Mouse (Mus musculus): ENCODE measurements around the gene Slc1a6.
A peak's percentile ranks its signal among the peaks of the same experiment; 100 is the strongest.
"Not testable (repeated sequence)": the region's sequence is repeated elsewhere in the genome, so short reads cannot be mapped to it uniquely, and the experiment has no call there.

The Slc1a6 gene

GRCm38 (mm10) chr10:78779981-78780651 is at the start of gene Slc1a6:
Slc1a6 (plus strand) TSS chr10:78780496.
- DNase-seq: no peak

DNA sequence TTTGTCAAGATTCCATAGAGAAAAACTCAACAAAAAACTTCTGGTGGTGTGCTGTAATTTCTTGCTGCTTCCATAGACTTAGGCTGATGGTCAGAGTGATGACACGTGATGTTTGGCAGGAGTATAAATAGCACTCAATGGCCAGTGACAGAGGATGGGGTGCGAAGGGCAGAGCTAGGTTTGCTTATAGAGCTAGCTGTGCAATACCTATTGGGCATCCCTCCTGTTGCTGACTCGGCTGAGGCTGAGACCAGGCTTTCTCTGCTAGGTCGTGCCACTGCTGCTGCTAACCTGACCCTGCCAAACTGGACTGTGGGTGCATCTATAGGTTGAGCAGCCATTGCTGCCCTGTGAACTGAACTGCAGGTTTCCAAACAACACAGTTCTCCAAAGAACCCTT is 40.5 kb upstream of the Slc1a6 start:
- no peak for DNase-seq

- no peak for DNase-seq
Observed at GRCm38 (mm10) chr10:78743721-78744120, 36.6 kb upstream of the Slc1a6 start.

DNA sequence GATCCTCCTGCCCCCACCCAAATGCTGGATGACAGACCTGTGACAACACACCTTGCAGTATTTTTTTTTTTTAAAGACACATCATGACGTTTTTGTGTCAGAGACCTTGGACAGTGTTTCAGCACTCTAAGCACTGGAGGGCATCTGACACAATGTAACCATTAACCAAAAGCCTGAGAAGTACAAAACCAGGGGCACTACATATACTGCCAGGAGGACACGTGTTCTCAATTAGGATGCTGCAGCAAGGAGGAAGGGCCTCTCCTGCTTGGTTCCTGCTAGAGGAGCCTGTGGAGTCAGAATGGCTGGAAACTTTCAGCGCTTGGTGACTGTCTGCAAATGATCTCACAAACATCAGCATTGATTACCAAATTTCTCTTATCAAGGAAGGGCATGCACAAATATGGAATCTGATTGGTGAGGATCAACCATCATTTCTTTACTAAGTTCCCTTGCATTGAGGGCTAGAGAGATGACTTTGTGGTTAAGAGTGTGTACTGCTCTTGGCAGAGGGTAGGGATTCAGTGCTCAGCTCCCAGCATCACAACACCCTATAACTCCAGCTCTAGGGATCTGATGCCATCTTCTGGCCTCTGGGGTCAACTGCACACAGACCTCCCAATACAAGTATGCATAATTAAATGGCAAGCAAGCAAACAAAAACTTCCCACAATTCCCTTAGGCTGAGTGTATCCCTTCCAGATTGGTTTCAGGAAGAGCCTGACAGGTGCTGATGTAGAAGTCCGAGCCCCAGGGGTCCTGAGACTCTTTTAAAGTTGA is 34.7 kb upstream of the Slc1a6 start:
- DNase-seq: no peak

GRCm38 (mm10) chr10:78747035-78747721 is 33.1 kb upstream of the Slc1a6 start:
- no peak for DNase-seq

- no peak for DNase-seq
Observed at GRCm38 (mm10) chr10:78748161-78748560, 32.1 kb upstream of the Slc1a6 start.

GRCm38 (mm10) chr10:78748946-78749345 is 31.4 kb upstream of the Slc1a6 start:
- DNase-seq: no peak

DNA sequence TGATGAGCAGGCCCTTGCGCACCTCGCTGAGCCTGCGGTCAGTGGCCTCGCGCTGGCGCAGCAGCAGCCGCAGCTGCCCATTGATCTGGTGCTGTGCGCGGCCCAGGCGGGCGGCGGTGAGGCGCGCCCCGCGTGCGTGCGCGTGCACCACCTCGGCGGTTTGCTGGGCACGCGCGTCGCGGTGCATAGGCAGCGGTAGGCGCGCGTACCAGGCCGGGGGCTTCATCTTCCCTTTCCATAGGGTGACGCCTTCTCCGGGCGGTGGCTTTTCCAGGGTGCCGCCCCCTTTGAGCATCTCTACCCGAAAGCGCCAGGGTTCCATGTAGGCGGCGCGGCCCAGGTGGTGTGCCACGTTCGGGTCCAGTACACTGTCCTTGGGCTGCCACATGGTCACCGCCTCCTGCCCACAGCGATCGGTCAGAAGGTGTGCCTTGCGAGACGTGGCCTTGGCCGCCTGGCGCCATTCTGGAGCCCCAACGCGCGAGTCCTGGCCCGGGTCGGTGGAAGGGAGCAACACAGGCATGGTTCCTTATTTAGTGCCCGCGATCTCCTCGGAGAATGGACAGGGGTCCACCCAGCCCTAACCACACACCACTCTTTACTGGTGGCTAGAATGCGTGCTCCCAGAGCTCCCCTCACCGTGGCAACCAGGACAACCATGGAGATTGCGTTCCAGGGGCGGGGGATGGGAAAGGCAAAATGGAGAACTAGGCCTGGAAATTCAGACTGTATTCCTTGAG is 27.7 kb upstream of the Slc1a6 start, which contains the start of gene Ccdc105:
Gene Ccdc105 (minus strand): TSS at position 614 of the 740 bp plus-strand sequence.
- no peak for DNase-seq

GRCm38 (mm10) chr10:78756021-78756420 is 24.3 kb upstream of the Slc1a6 start:
- peak; percentile 45 for DNase-seq

- DNase-seq: no peak
Observed at GRCm38 (mm10) chr10:78765570-78765969, 14.7 kb upstream of the Slc1a6 start.

DNA sequence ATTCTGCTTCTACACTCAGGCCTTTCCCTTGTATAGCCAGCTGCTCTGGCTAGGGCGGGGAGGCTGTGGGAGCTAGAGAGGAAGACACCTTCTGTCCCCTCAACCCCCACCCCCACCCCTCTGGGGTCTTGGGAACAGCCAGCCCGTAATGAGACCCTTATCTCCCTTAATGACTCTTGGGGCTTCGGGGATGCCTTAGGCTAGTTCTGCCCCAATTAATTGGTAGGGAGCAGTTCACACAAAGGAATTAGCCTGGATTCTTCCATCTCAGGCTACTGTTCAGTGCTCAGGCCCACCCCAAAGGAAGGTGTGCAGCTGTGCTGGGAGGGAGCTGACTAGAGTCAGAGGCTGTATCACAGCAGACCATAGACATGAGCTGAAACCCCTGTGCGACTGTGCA is 4.5 kb upstream of the Slc1a6 start:
- DNase-seq: no peak

DNA sequence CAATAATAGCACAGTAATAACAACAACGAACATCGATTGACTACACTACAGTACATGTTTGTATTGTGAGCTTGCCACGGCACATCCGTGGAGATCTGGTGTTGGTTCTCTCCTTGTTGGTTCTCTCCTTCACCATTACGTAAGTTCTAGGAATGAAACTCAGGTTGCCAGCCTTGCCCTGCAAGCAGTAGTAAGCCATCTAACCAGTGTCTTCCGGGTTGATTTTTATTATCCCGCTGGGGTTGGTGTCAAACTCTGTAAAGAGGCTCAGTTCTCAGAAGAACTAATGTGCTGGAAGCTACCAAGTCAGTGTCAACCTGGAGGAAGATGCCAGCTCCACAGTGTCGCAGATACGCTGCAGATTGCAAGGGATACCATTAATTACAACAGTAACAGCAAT is 769 bp upstream of the Slc1a6 start:
- DNase-seq: no peak

GRCm38 (mm10) chr10:78787566-78788087 is 7.3 kb downstream of the Slc1a6 start:
- DNase-seq: no peak

DNA sequence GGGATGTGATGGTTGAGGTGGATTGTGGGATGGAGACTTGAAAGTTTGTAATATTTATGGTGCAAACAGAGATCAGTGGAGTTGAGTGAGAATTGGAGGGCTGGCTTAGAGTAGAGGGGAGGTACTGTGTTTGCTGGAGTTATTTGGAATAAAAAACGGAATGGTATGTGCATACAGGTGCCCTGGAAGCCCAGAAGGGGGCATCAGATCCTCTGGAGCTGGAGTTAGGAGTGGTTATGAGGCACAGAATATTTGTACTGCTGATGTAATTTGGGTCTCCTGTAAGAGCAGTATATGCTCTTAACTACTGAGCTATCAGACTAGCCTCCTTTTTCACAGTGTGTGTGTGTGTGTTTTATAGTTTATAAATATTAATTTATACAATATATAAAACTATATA is 10.3 kb downstream of the Slc1a6 start:
- DNase-seq: no peak

DNA sequence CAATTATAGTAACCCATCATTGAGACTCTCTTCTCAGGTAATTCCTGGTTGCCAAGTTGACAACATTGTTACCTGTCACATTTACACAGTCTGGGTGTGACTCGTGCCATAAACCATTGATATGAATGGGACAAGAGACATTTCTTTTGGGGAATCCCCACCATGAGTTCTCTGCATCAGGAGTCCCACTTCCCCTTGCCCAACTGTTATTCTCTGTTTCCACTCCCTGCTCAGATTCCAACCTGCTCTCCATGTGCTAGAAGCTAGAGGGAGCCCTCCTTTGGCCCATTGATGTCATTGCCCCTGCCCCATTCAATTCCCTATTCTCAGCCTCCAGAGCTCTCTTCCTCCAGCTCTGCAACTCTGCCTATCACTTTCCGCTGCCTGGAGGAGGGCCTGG is 21.2 kb downstream of the Slc1a6 start:
- DNase-seq: no peak

GRCm38 (mm10) chr10:78812358-78813060 is 32.2 kb downstream of the Slc1a6 start:
- no peak for DNase-seq

DNA sequence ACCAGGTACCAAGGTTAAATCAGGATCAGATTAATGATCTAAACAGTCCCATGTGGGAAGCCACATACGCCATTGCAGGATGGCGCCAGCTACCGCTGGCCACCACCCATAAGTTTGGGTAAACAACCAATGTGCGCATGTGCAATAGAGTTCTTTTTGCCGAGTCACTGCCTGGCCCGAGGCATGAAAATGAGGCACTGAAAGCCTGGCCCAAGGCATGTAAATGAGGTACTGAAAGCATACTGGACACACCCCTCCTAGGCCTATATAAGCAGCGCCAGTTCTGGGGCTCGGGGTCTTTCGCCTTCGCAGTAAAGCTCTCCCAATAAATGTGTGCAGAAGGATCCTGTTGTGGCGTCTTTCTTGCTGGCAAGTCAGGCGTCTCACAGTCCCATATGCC is 60.2 kb downstream of the Slc1a6 start:
- not testable (repeated sequence) for DNase-seq

DNA sequence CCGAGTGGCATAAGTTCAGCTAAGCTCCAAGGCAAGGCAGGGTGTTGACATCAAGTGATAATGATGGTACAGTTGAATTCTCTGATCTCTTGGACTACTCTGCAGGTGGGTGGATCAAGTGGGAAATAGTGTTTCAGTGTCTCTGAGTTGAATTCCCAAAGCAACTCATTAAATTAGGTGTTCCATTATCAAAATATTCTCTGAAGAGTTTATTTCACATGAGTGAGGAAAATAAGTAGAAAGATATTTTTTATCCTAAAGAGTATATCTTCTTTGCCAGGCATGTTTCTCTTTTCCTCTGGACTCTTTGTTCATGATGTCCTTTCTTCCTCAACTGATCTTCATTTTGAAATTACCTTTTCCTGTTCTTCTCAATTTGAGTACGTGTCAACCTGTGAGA is 71.8 kb downstream of the Slc1a6 start, which contains the start of gene Olfr1356:
Gene Olfr1356 (minus strand): TSS at position 101 of the 400 bp plus-strand sequence.
- no peak for DNase-seq

Measured in thymus, postnatal 25 days (tissue).